Mouse (Mus musculus): ENCODE results near the gene Sept11. TPM values are rescaled to one million over a fixed set of nuclear protein-coding genes. Genes with fewer than 3 reads are reported as not detected.

Sept11 gene
- polyA plus RNA-seq, 1 experiment: 3.4 TPM

DNA sequence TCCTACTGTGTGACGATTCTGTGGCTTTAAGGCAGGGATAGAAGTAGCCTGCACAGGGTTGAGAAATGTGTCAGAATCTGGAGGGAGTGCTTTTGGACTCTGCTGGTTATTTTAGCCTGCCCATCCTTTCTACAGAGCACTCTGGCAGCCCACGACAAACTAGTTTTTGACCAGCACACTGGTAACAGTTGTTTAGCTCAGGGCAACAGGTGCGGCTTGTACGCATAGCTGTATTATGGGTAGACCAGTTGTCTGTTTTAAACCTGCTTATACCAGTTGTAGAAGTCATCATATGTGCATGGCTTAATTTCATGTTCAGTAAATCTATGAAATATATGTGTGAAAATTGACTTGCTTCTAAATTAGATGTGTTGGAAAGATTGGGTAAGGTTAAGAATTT is 12.8 kb downstream of the Sept11 start:
- H3K4me1 ChIP-seq (ENCODE audit: control insufficient read depth, insufficient read depth, low read length): no peaks in the 10 kb centered on the region
- no peak overlapping the region for H3K27ac ChIP-seq (ENCODE audit: control insufficient read depth, insufficient read depth, low read depth, low read length)
- no peaks in the 10 kb centered on the region for H3K27me3 ChIP-seq (ENCODE audit: control insufficient read depth, insufficient read depth, low read length)
- no peak overlapping the region for H3K4me3 ChIP-seq (ENCODE audit: control insufficient read depth, low read depth, low read length)
- H3K36me3 ChIP-seq (ENCODE audit: control insufficient read depth, insufficient read depth, low read length): no peaks in the 10 kb centered on the region
- TF ChIP-seq CTCF (IDR thresholded peaks at IDR 0.05; ENCODE audit: control insufficient read depth, insufficient read depth, insufficient replicate concordance, low read depth, low read length): no peak
- no peak for TF ChIP-seq POLR2A (IDR thresholded peaks at IDR 0.05; ENCODE audit: control insufficient read depth, low read depth, low read length)

DNA sequence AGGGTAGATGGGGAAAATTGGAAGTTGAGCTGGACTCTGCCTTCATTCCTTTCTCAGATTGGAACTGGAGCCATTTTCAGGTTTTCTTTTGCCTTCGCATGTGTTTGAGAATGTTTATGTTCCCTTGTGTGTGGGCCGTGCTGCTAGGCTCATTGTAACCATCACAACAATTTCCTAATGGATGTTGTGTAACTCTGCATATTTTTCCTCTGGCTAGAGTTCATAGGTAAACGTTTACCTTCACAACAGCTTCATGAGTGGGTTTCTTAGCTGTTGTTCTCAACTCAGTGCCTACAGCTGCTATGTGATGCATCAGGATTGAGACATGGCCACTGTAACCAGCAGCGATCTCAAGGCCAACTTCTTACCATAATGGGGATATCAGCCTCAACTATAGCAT is 15.5 kb downstream of the Sept11 start:
- no peak overlapping the region for H3K4me3 ChIP-seq (ENCODE audit: control insufficient read depth, low read depth, low read length)

DNA sequence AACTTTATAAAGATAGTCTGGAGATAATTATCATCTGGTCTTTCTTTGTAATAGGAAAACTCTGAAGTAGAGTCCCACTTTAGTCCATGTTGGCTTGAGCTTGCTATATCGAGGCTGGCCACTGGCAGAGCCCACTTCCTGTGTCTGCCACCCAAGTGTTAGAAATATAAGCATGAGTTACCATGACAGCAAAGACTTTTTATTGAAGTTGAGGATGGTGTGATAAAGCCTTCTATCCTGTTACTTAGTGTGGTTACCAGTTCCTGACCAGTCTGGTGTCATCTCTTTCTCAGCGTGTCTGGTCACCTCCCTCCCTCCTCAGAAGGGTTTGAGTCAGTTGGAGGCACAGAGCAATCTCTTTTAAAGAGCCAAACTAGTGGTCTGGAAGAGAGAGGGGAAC is 16.3 kb downstream of the Sept11 start:
- Histone ChIP-seq H3K27me3 (ENCODE audit: control insufficient read depth, insufficient read depth, low read length) (no peaks in the 10 kb centered on the region), H3K36me3 (ENCODE audit: control insufficient read depth, insufficient read depth, low read length) (no peaks in the 10 kb centered on the region), H3K27ac (ENCODE audit: control insufficient read depth, insufficient read depth, low read depth, low read length) (no peak overlapping the region), H3K4me1 (ENCODE audit: control insufficient read depth, insufficient read depth, low read length) (no peaks in the 10 kb centered on the region), H3K4me3 (ENCODE audit: control insufficient read depth, low read depth, low read length) (no peak overlapping the region)
- no peak for TF ChIP-seq POLR2A (IDR thresholded peaks at IDR 0.05; ENCODE audit: control insufficient read depth, low read depth, low read length)
- no peak for TF ChIP-seq CTCF (IDR thresholded peaks at IDR 0.05; ENCODE audit: control insufficient read depth, insufficient read depth, insufficient replicate concordance, low read depth, low read length)

More for the DNA sequence above, 15.5 kb downstream of the Sept11 start:
- H3K27ac ChIP-seq (ENCODE audit: control insufficient read depth, insufficient read depth, low read depth, low read length): no peak overlapping the region
- no peak for TF ChIP-seq CTCF (IDR thresholded peaks at IDR 0.05; ENCODE audit: control insufficient read depth, insufficient read depth, insufficient replicate concordance, low read depth, low read length)
- TF ChIP-seq POLR2A (IDR thresholded peaks at IDR 0.05; ENCODE audit: control insufficient read depth, low read depth, low read length): no peak
- no peaks in the 10 kb centered on the region for H3K4me1 ChIP-seq (ENCODE audit: control insufficient read depth, insufficient read depth, low read length)
- H3K27me3 ChIP-seq (ENCODE audit: control insufficient read depth, insufficient read depth, low read length): no peaks in the 10 kb centered on the region
- H3K36me3 ChIP-seq (ENCODE audit: control insufficient read depth, insufficient read depth, low read length): no peaks in the 10 kb centered on the region

DNA sequence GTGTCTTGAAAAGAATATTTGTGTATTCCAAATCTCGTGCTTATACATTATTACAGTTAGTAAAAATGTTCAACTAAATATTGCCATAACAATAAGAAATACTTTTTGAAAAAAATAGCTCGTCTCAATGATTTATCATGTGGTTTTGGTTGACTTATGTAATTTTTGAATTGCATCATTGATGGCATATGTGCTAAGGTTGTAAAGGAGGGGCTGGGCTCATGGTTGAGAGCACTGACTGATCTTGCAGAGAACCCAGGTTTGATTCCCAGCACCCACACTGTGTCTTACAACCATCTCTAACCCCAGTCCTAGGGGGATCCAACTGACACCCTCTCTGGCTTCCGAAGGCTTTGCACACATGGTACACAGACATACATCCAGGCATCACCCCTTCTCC is 19.1 kb downstream of the Sept11 start:
- no peaks in the 10 kb centered on the region for H3K27me3 ChIP-seq (ENCODE audit: control insufficient read depth, insufficient read depth, low read length)
- no peaks in the 10 kb centered on the region for H3K36me3 ChIP-seq (ENCODE audit: control insufficient read depth, insufficient read depth, low read length)
- no peak overlapping the region for H3K27ac ChIP-seq (ENCODE audit: control insufficient read depth, insufficient read depth, low read depth, low read length)
- H3K4me3 ChIP-seq (ENCODE audit: control insufficient read depth, low read depth, low read length): no peak overlapping the region
- no peak for TF ChIP-seq CTCF (IDR thresholded peaks at IDR 0.05; ENCODE audit: control insufficient read depth, insufficient read depth, insufficient replicate concordance, low read depth, low read length)
- no peak for TF ChIP-seq POLR2A (IDR thresholded peaks at IDR 0.05; ENCODE audit: control insufficient read depth, low read depth, low read length)
- no peaks in the 10 kb centered on the region for H3K4me1 ChIP-seq (ENCODE audit: control insufficient read depth, insufficient read depth, low read length)

DNA sequence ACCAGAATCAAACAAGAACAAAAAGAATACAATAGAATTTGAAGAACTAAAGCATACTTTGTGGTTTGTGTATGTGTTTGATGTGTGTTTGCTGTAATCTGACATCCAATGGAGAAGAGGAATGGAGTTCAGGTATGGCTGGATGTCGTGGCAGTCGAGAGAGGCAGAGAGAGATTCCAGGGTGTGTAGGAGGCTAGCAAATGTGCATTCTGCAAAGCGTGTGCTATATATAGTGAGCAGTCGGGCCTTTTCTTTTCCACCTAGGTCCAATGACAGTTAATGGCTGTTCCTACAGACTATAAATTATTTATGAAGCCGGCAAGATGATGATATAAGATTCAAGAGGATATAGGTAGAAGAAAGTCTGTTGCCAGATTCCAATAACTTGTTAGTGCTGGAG is 20.3 kb downstream of the Sept11 start:
- no peaks in the 10 kb centered on the region for H3K36me3 ChIP-seq (ENCODE audit: control insufficient read depth, insufficient read depth, low read length)
- no peak overlapping the region for H3K4me3 ChIP-seq (ENCODE audit: control insufficient read depth, low read depth, low read length)
- no peak overlapping the region for H3K27ac ChIP-seq (ENCODE audit: control insufficient read depth, insufficient read depth, low read depth, low read length)
- no peaks in the 10 kb centered on the region for H3K27me3 ChIP-seq (ENCODE audit: control insufficient read depth, insufficient read depth, low read length)
- no peak for TF ChIP-seq CTCF (IDR thresholded peaks at IDR 0.05; ENCODE audit: control insufficient read depth, insufficient read depth, insufficient replicate concordance, low read depth, low read length)
- no peak for TF ChIP-seq POLR2A (IDR thresholded peaks at IDR 0.05; ENCODE audit: control insufficient read depth, low read depth, low read length)
- no peaks in the 10 kb centered on the region; the same call in 1 of the 2 replicates for H3K4me1 ChIP-seq (ENCODE audit: control insufficient read depth, insufficient read depth, low read length)

DNA sequence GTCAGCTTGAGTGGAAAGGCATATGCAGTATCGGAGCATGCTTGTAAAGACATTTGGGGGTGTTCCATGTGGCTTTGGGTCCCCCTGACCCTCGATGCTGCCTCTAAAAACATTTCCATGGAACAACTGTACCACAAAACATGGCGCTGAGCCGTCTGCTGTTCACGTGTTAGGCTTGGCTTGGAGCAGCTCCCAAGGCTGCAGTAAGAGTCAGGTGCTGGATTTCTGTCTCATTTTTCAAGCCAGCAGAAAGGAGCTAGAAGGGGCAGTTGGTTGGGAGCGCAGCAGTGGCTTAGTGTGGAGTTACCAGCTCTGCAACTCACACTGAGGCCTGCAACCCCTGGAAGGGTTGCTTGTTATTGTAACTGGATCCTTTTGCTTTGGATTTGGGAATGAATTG is 21.3 kb downstream of the Sept11 start:
- Histone ChIP-seq H3K4me1 (ENCODE audit: control insufficient read depth, insufficient read depth, low read length) (no peaks in the 10 kb centered on the region; the same call in 1 of the 2 replicates), H3K4me3 (ENCODE audit: control insufficient read depth, low read depth, low read length) (no peak overlapping the region), H3K27me3 (ENCODE audit: control insufficient read depth, insufficient read depth, low read length) (no peaks in the 10 kb centered on the region), H3K36me3 (ENCODE audit: control insufficient read depth, insufficient read depth, low read length) (no peaks in the 10 kb centered on the region), H3K27ac (ENCODE audit: control insufficient read depth, insufficient read depth, low read depth, low read length) (no peak overlapping the region)
- TF ChIP-seq CTCF (IDR thresholded peaks at IDR 0.05; ENCODE audit: control insufficient read depth, insufficient read depth, insufficient replicate concordance, low read depth, low read length): no peak
- no peak for TF ChIP-seq POLR2A (IDR thresholded peaks at IDR 0.05; ENCODE audit: control insufficient read depth, low read depth, low read length)

DNA sequence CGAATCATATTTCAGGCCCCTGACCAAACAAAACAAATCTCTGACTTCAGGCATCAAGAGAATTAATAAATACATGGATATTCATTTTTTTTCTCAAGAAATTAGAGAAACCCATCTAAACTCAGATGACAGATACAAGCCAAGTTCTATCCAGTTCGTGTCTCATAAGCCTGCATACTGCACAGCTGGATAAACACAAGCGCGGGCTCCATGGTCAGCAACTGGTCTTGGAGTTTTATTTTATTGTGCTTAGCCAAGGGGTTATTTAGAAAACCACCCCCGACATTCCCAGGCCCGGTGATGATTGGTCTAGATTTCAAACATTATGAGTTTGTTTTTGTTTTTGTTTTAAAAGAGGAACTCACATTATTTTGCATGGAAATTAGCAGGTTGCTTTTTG is 21.8 kb downstream of the Sept11 start:
- Histone ChIP-seq H3K4me3 (ENCODE audit: control insufficient read depth, low read depth, low read length) (no peak overlapping the region), H3K4me1 (ENCODE audit: control insufficient read depth, insufficient read depth, low read length) (no peaks in the 10 kb centered on the region; the same call in 1 of the 2 replicates), H3K27ac (ENCODE audit: control insufficient read depth, insufficient read depth, low read depth, low read length) (no peak overlapping the region), H3K36me3 (ENCODE audit: control insufficient read depth, insufficient read depth, low read length) (no peaks in the 10 kb centered on the region), H3K27me3 (ENCODE audit: control insufficient read depth, insufficient read depth, low read length) (no peaks in the 10 kb centered on the region)
- TF ChIP-seq CTCF (IDR thresholded peaks at IDR 0.05; ENCODE audit: control insufficient read depth, insufficient read depth, insufficient replicate concordance, low read depth, low read length): no peak
- no peak for TF ChIP-seq POLR2A (IDR thresholded peaks at IDR 0.05; ENCODE audit: control insufficient read depth, low read depth, low read length)

DNA sequence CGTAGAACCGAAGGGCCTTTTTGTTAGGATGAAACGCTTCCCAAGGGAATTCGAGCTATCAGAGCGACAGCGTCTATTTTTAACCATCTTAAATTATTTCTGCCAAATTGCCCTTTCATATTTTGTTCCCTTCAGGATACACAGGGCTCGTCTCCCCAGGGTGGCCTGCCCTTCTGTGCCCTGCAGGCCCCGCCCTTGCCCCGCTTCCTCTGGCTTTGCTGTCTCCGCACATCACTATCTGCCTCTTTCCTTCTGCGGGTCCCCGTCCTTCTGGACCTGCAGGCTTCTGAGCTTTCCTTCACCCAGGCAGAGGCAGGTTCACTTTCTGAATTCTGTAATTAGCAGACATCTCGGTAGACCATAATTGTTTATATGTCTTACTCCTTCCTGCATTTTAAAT is 22.6 kb downstream of the Sept11 start:
- no peaks in the 10 kb centered on the region for H3K27me3 ChIP-seq (ENCODE audit: control insufficient read depth, insufficient read depth, low read length)
- no peak for TF ChIP-seq POLR2A (IDR thresholded peaks at IDR 0.05; ENCODE audit: control insufficient read depth, low read depth, low read length)
- H3K27ac ChIP-seq (ENCODE audit: control insufficient read depth, insufficient read depth, low read depth, low read length): no peak overlapping the region
- no peaks in the 10 kb centered on the region for H3K36me3 ChIP-seq (ENCODE audit: control insufficient read depth, insufficient read depth, low read length)
- H3K4me3 ChIP-seq (ENCODE audit: control insufficient read depth, low read depth, low read length): no peak overlapping the region
- no peaks in the 10 kb centered on the region; the same call in 1 of the 2 replicates for H3K4me1 ChIP-seq (ENCODE audit: control insufficient read depth, insufficient read depth, low read length)
